In the genomic region with DNA sequence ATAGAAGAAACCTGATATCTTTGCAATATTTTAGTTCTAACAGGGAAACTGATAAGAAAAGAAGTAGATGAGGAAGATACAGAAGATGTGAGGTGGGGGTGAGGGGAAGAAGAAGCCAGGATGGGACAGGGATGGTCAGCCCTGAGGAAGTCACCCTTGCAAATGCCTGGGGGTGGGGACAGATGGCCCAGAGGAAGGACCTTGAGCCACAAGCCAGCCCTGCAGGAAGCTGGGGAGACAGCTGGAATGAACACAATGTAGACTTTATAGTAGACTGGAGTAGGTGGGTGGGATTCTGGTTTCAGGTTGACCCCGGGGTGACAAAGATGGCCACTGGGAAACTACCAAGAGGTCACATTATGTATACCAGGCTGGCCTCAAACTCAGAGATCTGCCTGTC, we compare ENCODE assay signal across 27 mouse cellular contexts. TPM values are rescaled to one million over a fixed set of nuclear protein-coding genes. Genes with fewer than 3 reads are reported as not detected.
DNase-seq lines count a peak whose midpoint lies in the region; ATAC-seq lines count a peak whose summit lies in the region.
"Had no signal": no experiment of that assay in that cellular context is flagged by ENCODE, and none has a peak within 500 bp of the region (broad histone marks: within the 10 kb centered on the region; RNA-seq: fewer than 3 reads in every experiment).

No protein-coding gene starts in this region.

- no peak for ATAC-seq in limb, embryonic 11.5 days (ENCODE audit: insufficient number of reproducible peaks, low FRiP score, low TSS enrichment, low read depth)
- 0 out of 2 replicates have a peak, but pooled peaks have one; percentile 17 for ATAC-seq in granulocyte monocyte progenitor cell, adult 5-6 weeks (replicated peaks; ENCODE audit: poor library complexity, severe bottlenecking)
- no peak for ATAC-seq in midbrain, embryonic 14.5 days (ENCODE audit: low FRiP score, low TSS enrichment)
- ATAC-seq in hindbrain, embryonic 11.5 days (ENCODE audit: low FRiP score), result no peak
- ATAC-seq: CD4-positive, CD25-positive, alpha-beta regulatory T cell, adult 4 months; forebrain, embryonic 15.5 days had no signal

- no peaks in the 10 kb centered on the region for H3K27me3 ChIP-seq in limb, embryonic 11.5 days (ENCODE audit: control insufficient read depth, insufficient read depth, low read length)
- H3K27me3 ChIP-seq in limb, embryonic 10.5 days (ENCODE audit: low read depth, poor library complexity, severe bottlenecking), result no peaks in the 10 kb centered on the region
- H3K27me3 ChIP-seq in midbrain, embryonic 14.5 days (ENCODE audit: control insufficient read depth, insufficient read depth, low read length), result no peaks in the 10 kb centered on the region
- no peaks in the 10 kb centered on the region for H3K27me3 ChIP-seq in hindbrain, embryonic 11.5 days (ENCODE audit: control insufficient read depth, insufficient read depth, low read length)
- H3K27me3 ChIP-seq: embryonic facial prominence, embryonic 12.5 days; forebrain, embryonic 12.5 days; forebrain, embryonic 15.5 days; heart, embryonic 13.5 days; hindbrain, embryonic 12.5 days; hindbrain, embryonic 15.5 days had no signal

- no peak overlapping the region for H3K4me2 ChIP-seq in limb, embryonic 11.5 days (ENCODE audit: low read depth, severe bottlenecking)
- H3K4me2 ChIP-seq in midbrain, embryonic 14.5 days (ENCODE audit: low read length), result no peak overlapping the region
- no peak overlapping the region for H3K4me2 ChIP-seq in hindbrain, embryonic 11.5 days (replicated peaks; ENCODE audit: low read depth, low read length)
- H3K4me2 ChIP-seq: embryonic facial prominence, embryonic 12.5 days; forebrain, embryonic 12.5 days; forebrain, embryonic 15.5 days; heart, embryonic 13.5 days; hindbrain, embryonic 12.5 days; hindbrain, embryonic 15.5 days had no signal

- no peak overlapping the region for H3K9ac ChIP-seq in limb, embryonic 11.5 days (ENCODE audit: low read length)
- H3K9ac ChIP-seq in midbrain, embryonic 14.5 days (replicated peaks; ENCODE audit: low read length), result no peak overlapping the region
- H3K9ac ChIP-seq in hindbrain, embryonic 11.5 days (ENCODE audit: low read depth, low read length), result no peak overlapping the region
- H3K9ac ChIP-seq: embryonic facial prominence, embryonic 12.5 days; forebrain, embryonic 12.5 days; forebrain, embryonic 15.5 days; heart, embryonic 13.5 days; hindbrain, embryonic 12.5 days; hindbrain, embryonic 15.5 days had no signal

- no peak overlapping the region for H3K27ac ChIP-seq in limb, embryonic 11.5 days (replicated peaks; ENCODE audit: low read depth, low read length)
- H3K27ac ChIP-seq in limb, embryonic 10.5 days, result no peak overlapping the region
- H3K27ac ChIP-seq in midbrain, embryonic 14.5 days (replicated peaks; ENCODE audit: low read depth, low read length), result no peak overlapping the region
- H3K27ac ChIP-seq in hindbrain, embryonic 11.5 days (ENCODE audit: low read depth, low read length), result no peak overlapping the region
- H3K27ac ChIP-seq: embryonic facial prominence, embryonic 12.5 days; forebrain, embryonic 12.5 days; forebrain, embryonic 15.5 days; heart, adult 2 months; heart, embryonic 10.5 days; heart, embryonic 13.5 days; hindbrain, embryonic 12.5 days; hindbrain, embryonic 15.5 days had no signal

- H3K9me3 ChIP-seq in limb, embryonic 11.5 days (ENCODE audit: control insufficient read depth, low read length), result no peaks in the 10 kb centered on the region
- no peaks in the 10 kb centered on the region for H3K9me3 ChIP-seq in limb, embryonic 10.5 days (replicated peaks)
- H3K9me3 ChIP-seq in midbrain, embryonic 14.5 days (ENCODE audit: control insufficient read depth, low read length), result no peaks in the 10 kb centered on the region
- no peaks in the 10 kb centered on the region for H3K9me3 ChIP-seq in hindbrain, embryonic 11.5 days (ENCODE audit: control insufficient read depth, low read length)
- H3K9me3 ChIP-seq: embryonic facial prominence, embryonic 12.5 days; forebrain, embryonic 15.5 days; heart, embryonic 10.5 days; hindbrain, embryonic 12.5 days; hindbrain, embryonic 15.5 days had no signal

- H3K36me3 ChIP-seq in limb, embryonic 11.5 days (ENCODE audit: control insufficient read depth, insufficient read depth, low read length), result 0 out of 2 replicates have a peak, but pooled peaks cover 4% of the 10 kb centered on the region
- peaks cover 4% of the 10 kb centered on the region for H3K36me3 ChIP-seq in limb, embryonic 10.5 days
- no peaks in the 10 kb centered on the region for H3K36me3 ChIP-seq in midbrain, embryonic 14.5 days (ENCODE audit: control insufficient read depth, insufficient read depth, low read length)
- H3K36me3 ChIP-seq in hindbrain, embryonic 11.5 days (ENCODE audit: control insufficient read depth, insufficient read depth, low read length), result no peaks in the 10 kb centered on the region
- H3K36me3 ChIP-seq: forebrain, embryonic 12.5 days; forebrain, embryonic 15.5 days; hindbrain, embryonic 15.5 days had no signal

- no peak overlapping the region for H3K4me3 ChIP-seq in limb, embryonic 11.5 days (ENCODE audit: low read depth, low read length)
- no peak overlapping the region for H3K4me3 ChIP-seq in limb, embryonic 10.5 days
- H3K4me3 ChIP-seq in midbrain, embryonic 14.5 days (replicated peaks; ENCODE audit: low read depth, low read length), result no peak overlapping the region
- no peak overlapping the region for H3K4me3 ChIP-seq in hindbrain, embryonic 11.5 days (ENCODE audit: low read depth, low read length)
- H3K4me3 ChIP-seq: embryonic facial prominence, embryonic 12.5 days; erythroblast, embryonic 14.5 days; forebrain, embryonic 12.5 days; forebrain, embryonic 15.5 days; heart, adult 2 months; heart, embryonic 10.5 days; heart, embryonic 13.5 days; hindbrain, embryonic 12.5 days; hindbrain, embryonic 15.5 days had no signal

- peak; percentile 20 for DNase-seq in limb, embryonic 11.5 days (ENCODE audit: low spot score)
- no peak for DNase-seq in limb, embryonic 10.5 days (ENCODE audit: low spot score)
- DNase-seq in urinary bladder, postnatal 10 days (ENCODE audit: low spot score), result peak; percentile 6
- no peak for DNase-seq in urinary bladder, adult 18-20 months (ENCODE audit: low spot score in 2 of 2)
- no peak for DNase-seq in midbrain, embryonic 14.5 days
- DNase-seq in hindbrain, embryonic 11.5 days (ENCODE audit: low spot score), result no peak
- DNase-seq: adrenal gland, adult 2 months; adrenal gland, postnatal 14 days; cerebellum, adult 11-12 months; cerebellum, adult 8-10 months; cerebellum, postnatal 10 days; cerebellum, postnatal 36 days; embryo, embryonic 11 days; gastrocnemius, postnatal 25 days; heart, adult 2 months; heart, postnatal 14 days; heart, postnatal 4 days had no signal

- H3K4me1 ChIP-seq in limb, embryonic 11.5 days (ENCODE audit: control insufficient read depth, insufficient read depth, low read length), result no peaks in the 10 kb centered on the region
- no peaks in the 10 kb centered on the region for H3K4me1 ChIP-seq in limb, embryonic 10.5 days
- no peaks in the 10 kb centered on the region for H3K4me1 ChIP-seq in midbrain, embryonic 14.5 days (ENCODE audit: control insufficient read depth, insufficient read depth, low read length)
- H3K4me1 ChIP-seq in hindbrain, embryonic 11.5 days (replicated peaks; ENCODE audit: control insufficient read depth, insufficient read depth, low read length), result no peaks in the 10 kb centered on the region
- H3K4me1 ChIP-seq: embryonic facial prominence, embryonic 12.5 days; forebrain, embryonic 12.5 days; forebrain, embryonic 15.5 days; heart, embryonic 13.5 days; hindbrain, embryonic 12.5 days; hindbrain, embryonic 15.5 days had no signal

- WGBS in limb, embryonic 11.5 days, result 90% methylated on average over 1 of the region's 1 CpGs
- WGBS in limb, embryonic 10.5 days, result 89% methylated on average over 1 of the region's 1 CpGs
- 85% methylated on average over 1 of the region's 1 CpGs for WGBS in midbrain, embryonic 14.5 days
- 80% methylated on average over 1 of the region's 1 CpGs for WGBS in hindbrain, embryonic 11.5 days

RNA-seq across cellular contexts. Expression of gene Ssr1, which starts 39.7 kb away (rescaled TPM):
- polyA plus RNA-seq in limb, embryonic 11.5 days (2014; fragmentation: Nextera tagmentation; extraction: Ambion mirVana), result 123 and 126 TPM in 2 replicates
- 103 and 114 TPM in 2 replicates for polyA plus RNA-seq in limb, embryonic 10.5 days (2016; fragmentation: Nextera tagmentation; extraction: Ambion mirVana)
- 144 and 158 TPM in 2 replicates for total RNA-seq in granulocyte monocyte progenitor cell, adult 5-6 weeks (2014; fragmentation: Nextera tagmentation)
- total RNA-seq in granulocyte monocyte progenitor cell, adult 5-6 weeks (2017), result 263 and 333 TPM in 2 replicates
- polyA plus RNA-seq in midbrain, embryonic 14.5 days (2014; fragmentation: Nextera tagmentation; extraction: Ambion mirVana), result 51.7 and 81.1 TPM in 2 replicates
- polyA plus RNA-seq in hindbrain, embryonic 11.5 days (2014; fragmentation: Nextera tagmentation; extraction: Ambion mirVana), result 91.2 and 110 TPM in 2 replicates

Comparison
In these comparisons a context has a peak if more than half of its experiments do, and no peak if none do; other contexts are left out.
1. DNase-seq: peak in limb, embryonic 11.5 days (single experiment) and urinary bladder, postnatal 10 days (single experiment); none in limb, embryonic 10.5 days (single experiment), urinary bladder, adult 18-20 months (0 of 2), midbrain, embryonic 14.5 days (single experiment) and hindbrain, embryonic 11.5 days (single experiment).